Mouse (Mus musculus) forebrain, embryonic 10.5 days (tissue): ENCODE measurements around the gene Nsun6. TPM values are rescaled to one million over a fixed set of nuclear protein-coding genes. Genes with fewer than 3 reads are reported as not detected.

ENCODE experiments used
- DNase-seq: peaks from one replicate; pipeline ENCODE4 v3.0.0-alpha.2; 2017; ENCODE audit warnings: low spot score; ENCODE audit errors: extremely low spot score
- H3K27ac ChIP-seq: fragments of 300-500 bp; sonication (generic); 2 replicates; pipeline ENCODE4 v1.5.1; 2016; ENCODE audit warnings: mild to moderate bottlenecking
- H3K27me3 ChIP-seq: fragments of 300-500 bp; sonication (generic); 2 replicates; pipeline ENCODE4 v1.6.1; 2016; ENCODE audit warnings: mild to moderate bottlenecking; ENCODE audit not compliant: poor library complexity, severe bottlenecking
- H3K36me3 ChIP-seq: fragments of 300-500 bp; sonication (generic); replicated peaks from 2 replicates; pipeline ENCODE4 v1.6.1; 2016; ENCODE audit warnings: mild to moderate bottlenecking, moderate library complexity
- H3K4me1 ChIP-seq: fragments of 300-500 bp; sonication (generic); 2 replicates; pipeline ENCODE4 v1.6.1; 2016
- H3K4me3 ChIP-seq: fragments of 300-500 bp; sonication (generic); 2 replicates; pipeline ENCODE4 v1.5.1; 2016; ENCODE audit warnings: mild to moderate bottlenecking, moderate library complexity
- H3K9me3 ChIP-seq: fragments of 300-500 bp; sonication (generic); 2 replicates; pipeline ENCODE4 v1.6.1; 2016; ENCODE audit warnings: mild to moderate bottlenecking, moderate library complexity
- WGBS: fragments of 180-500 bp; shearing (Covaris S2); methylation state at CpG from one replicate; pipeline ENCODE4 v1.1.7; 2016; 5-methylcytosine and 5-hydroxymethylcytosine counted together
- polyA plus RNA-seq: library from polyadenylated mRNA; unstranded; fragments of >200 nt; fragmentation: Nextera tagmentation; extraction: Ambion mirVana; gene quantifications from 2 replicates; pipeline ENCODE4 v1.2.1, GENCODE M21; 2016

The Nsun6 gene
- polyA plus RNA-seq, result 12.1 and 12.7 TPM in 2 replicates

DNA sequence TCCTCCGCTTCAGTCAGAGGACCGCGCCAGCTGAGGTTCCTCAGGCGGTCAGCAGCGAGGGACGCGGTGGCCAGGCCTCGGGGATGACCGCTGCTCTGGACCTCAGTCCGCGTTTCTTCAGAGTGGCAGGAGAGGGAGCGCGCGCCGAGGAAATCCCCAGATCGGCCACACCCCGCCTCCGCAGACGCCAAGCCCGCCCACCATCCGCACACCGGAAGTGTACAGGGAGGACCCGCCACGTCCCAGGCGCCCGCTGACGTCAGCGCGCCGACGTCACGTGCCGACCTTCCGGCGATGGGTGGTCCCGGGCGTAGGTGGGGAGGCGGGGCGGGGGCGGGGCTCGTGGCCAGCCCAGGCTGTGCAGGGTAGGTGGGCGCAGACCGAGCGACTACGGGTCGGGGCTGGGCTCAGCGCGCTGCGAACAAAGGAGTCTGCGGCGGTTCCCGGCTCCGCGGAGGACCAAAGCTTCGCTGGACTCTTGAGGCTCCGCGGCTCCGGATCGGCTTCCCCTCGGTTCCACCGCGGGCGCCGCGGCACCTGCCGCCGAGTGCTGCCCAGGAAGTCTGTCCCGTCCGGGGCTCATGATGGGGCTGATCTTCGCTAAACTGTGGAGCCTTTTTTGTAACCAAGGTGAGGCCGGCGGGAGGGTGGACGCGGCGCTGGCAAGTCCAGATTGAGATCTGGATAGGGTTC is at the start of gene Nsun6:
Gene Nsun6, minus strand, starts transcription at position 125 of the 693 bp plus-strand sequence.
- H3K27me3 ChIP-seq, result no peaks in the 10 kb centered on the region
- peak within 1 kb of the TSS; percentile 84 for H3K4me3 ChIP-seq
- under 1% methylated on average over 75 of the region's 75 CpGs for WGBS
- no peaks in the 10 kb centered on the region for H3K9me3 ChIP-seq
- peaks cover 21% of the 10 kb centered on the region for H3K4me1 ChIP-seq
- peak; percentile 97 for DNase-seq
- peaks cover 16% of the 10 kb centered on the region for H3K36me3 ChIP-seq
- H3K27ac ChIP-seq, result peak within 1 kb of the TSS; percentile 99

DNA sequence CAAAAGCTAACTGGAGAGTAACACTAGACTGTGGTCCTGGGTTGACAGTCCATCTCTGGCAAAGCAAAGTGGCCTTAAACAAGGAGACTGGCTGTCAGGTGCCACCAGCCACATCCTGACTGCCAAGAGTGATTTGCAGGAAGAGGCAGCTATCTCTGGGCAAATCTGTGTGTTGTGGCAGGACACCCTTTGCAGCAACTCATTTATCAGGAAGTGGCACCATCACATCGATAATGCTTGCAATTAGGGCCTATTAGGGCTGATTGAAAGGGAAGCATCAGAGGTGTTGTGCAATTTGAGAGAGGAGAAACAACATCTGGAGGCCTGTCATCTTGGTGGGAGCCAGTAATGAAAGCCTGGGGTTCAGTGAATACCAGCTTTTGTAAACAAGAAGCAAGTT is 49.5 kb upstream of the Nsun6 start:
- H3K27me3 ChIP-seq, result no peaks in the 10 kb centered on the region
- H3K4me3 ChIP-seq, result no peak overlapping the region
- whole genome bisulfite sequencing, result 83% methylated on average over 1 of the region's 1 CpGs
- DNase-seq, result no peak
- no peaks in the 10 kb centered on the region for H3K36me3 ChIP-seq
- H3K9me3 ChIP-seq, result no peaks in the 10 kb centered on the region
- no peak overlapping the region for H3K27ac ChIP-seq
- no peaks in the 10 kb centered on the region for H3K4me1 ChIP-seq

DNA sequence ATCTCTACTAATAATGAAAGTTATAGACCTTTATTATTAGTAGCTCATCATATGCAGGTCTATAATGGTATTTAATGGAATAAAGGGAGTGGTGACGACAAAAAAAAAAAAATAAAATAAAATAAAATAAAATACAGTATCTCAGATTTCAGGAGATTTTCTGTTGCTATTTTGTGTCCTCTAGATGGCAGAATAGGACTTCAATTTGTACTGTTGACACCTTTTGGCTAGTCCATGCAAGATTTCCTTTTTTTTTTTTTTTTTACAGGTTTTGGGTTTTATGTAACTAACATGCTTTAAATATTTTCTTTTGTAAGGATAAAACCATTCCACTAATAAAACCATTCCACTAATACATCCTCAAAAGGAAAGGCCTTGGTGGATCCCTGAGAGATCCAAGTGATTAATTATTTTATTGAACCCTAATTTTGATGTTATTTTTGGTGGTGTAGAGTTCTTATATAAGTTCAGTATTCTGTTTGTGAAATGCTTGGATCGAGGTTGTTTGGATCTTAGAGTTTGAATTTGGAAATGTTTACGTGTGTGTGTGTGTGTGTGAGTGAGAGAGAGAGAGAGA is 41.7 kb upstream of the Nsun6 start:
- WGBS, result 73% methylated on average over 3 of the region's 3 CpGs

DNA sequence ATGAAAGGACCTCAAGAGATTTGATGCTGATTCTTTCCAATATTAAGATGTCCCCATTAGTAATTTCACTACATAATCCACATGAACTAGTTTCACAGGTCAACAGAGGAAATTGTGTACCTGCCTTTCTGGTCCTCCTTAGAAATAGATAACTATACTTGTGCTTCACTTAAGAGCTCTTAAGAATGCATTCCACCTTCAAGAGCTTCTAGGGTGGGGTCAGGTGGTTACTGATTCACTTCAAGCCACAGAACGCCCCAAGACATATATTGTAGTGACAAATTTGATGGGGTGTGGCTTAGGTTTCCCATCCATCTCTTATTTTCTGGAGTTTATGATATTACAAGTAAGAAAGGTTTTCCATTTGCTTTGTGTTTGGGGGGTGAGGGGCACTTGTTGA is 32.4 kb upstream of the Nsun6 start:
- peaks cover 23% of the 10 kb centered on the region for H3K36me3 ChIP-seq
- WGBS, result 88% methylated on average over 1 of the region's 1 CpGs
- H3K27ac ChIP-seq, result no peak overlapping the region
- DNase-seq, result no peak
- no peaks in the 10 kb centered on the region for H3K4me1 ChIP-seq
- H3K9me3 ChIP-seq, result peaks cover 13% of the 10 kb centered on the region; the same call in 1 of the 2 replicates
- H3K27me3 ChIP-seq, result no peaks in the 10 kb centered on the region
- H3K4me3 ChIP-seq, result no peak overlapping the region

More for the DNA sequence above, 41.7 kb upstream of the Nsun6 start:
- H3K9me3 ChIP-seq, result no peaks in the 10 kb centered on the region
- no peaks in the 10 kb centered on the region for H3K27me3 ChIP-seq
- DNase-seq, result no peak
- H3K27ac ChIP-seq, result no peak overlapping the region
- H3K4me1 ChIP-seq, result no peaks in the 10 kb centered on the region
- H3K36me3 ChIP-seq, result no peaks in the 10 kb centered on the region
- H3K4me3 ChIP-seq, result no peak overlapping the region

DNA sequence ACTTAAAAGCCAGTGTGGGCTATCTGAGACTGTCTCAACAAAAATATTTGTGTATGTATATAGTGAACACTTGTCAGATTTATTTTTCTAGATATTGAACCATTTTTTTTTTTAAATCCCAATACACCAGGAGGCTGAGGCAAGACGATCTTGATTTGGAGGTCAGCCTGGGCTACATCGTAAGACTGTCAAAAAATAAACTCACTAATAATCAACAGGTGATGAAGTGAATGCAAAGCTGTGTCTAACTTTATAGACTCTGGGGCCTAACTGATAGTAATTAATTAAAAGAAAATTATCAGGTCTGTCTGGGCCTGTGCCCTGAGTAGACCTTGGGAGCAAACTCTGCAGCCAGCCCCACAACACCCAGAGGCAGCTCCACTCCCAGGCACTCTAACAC is 28.8 kb upstream of the Nsun6 start:
- no peak overlapping the region for H3K27ac ChIP-seq
- peaks cover 60% of the 10 kb centered on the region for H3K36me3 ChIP-seq
- 99% methylated on average over 2 of the region's 2 CpGs for WGBS
- no peak overlapping the region for H3K4me3 ChIP-seq
- no peak for DNase-seq
- no peaks in the 10 kb centered on the region for H3K4me1 ChIP-seq
- H3K27me3 ChIP-seq, result no peaks in the 10 kb centered on the region
- peaks cover 13% of the 10 kb centered on the region; the same call in 1 of the 2 replicates for H3K9me3 ChIP-seq

DNA sequence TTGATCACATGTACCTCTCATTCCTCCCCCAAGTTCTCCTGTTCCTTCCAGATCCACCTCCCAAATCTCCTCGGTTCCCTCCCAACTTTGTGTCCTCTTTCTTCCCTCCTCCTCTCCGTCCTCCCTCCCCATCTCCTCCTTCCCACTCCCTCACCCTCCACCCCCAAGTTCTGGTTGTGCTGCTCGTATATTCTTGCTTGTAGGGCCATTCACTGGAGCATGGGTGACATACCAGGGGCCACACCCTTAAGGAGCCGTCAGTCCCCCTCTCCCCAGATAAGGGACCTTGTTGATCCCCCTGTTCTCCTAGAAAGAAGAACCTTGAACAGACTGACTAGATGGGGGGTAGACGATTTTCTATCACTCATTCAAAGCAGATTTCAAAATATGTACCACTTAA is 12.2 kb upstream of the Nsun6 start:
- no peak for DNase-seq
- H3K4me1 ChIP-seq, result peaks cover 10% of the 10 kb centered on the region; the same call in 1 of the 2 replicates
- no peaks in the 10 kb centered on the region for H3K27me3 ChIP-seq
- H3K36me3 ChIP-seq, result peaks cover 70% of the 10 kb centered on the region
- no peaks in the 10 kb centered on the region for H3K9me3 ChIP-seq
- H3K27ac ChIP-seq, result no peak overlapping the region
- no peak overlapping the region for H3K4me3 ChIP-seq
- 81% methylated on average over 5 of the region's 5 CpGs for WGBS

DNA sequence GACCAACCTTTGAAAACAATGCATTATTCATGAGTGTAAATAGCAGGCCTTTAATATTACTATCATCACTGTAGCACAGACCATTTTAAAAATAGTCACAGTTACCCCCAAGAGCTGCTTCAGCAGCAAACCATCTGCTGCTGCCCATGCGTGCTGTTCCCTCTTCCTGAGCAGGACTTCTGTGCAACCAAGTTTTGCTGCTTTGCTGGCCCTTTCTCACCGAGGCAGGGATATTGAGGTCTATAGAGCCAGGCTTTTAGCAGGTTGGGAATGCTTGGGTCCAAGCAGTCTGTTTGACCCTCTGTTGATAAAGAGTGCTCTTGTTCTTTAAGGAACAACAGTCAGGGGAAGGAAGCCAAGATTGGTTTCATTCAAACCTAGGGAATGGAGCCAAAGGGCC is 10.6 kb upstream of the Nsun6 start:
- H3K27me3 ChIP-seq, result no peaks in the 10 kb centered on the region
- H3K36me3 ChIP-seq, result peaks cover 66% of the 10 kb centered on the region
- H3K4me1 ChIP-seq, result peaks cover 10% of the 10 kb centered on the region; the same call in 1 of the 2 replicates
- H3K27ac ChIP-seq, result no peak overlapping the region
- no peak overlapping the region for H3K4me3 ChIP-seq
- 87% methylated on average over 2 of the region's 2 CpGs for WGBS
- no peak for DNase-seq
- no peaks in the 10 kb centered on the region for H3K9me3 ChIP-seq

DNA sequence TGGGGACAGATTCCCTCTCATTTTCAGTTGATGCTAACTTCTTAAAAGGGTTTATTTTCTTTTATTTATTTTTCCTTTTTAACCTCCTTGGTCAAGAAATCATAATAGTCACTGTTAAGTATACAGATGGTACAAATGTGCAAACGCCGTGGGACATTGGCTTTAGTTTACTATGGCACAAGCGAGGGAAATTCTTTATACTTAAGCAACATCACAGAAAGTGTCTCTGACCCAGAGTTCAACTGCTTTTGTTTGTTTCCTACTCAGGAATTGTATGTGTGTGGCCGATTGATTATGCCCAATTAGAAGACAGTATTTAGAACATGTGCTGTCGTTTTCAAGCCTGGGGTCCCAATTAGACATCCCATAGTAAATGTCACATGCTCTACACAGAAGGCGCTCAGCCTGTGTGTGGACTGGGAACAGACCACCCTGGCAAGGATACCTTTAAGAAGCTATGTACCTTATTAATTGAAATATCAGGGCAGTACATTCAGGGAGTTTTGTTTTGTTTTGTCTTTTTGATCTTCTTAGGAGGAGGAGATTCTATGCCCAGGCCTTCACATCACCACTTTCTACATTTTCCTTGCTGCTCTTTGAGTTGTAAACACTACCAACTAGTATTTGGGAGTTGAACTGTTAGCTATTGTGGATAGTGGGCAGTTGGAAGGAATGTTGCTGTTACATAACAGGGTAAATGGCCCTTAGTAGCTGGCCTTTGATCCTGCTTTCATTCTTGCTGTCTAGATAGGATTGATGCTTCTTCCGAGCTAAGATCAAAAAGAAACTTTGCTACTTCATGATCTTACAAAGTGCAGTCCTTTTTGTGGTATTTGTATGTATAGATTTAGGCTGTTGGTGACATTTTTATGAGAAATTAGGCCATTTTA is 9.8 kb upstream of the Nsun6 start:
- Histone ChIP-seq H3K4me1 (peaks cover 10% of the 10 kb centered on the region; the same call in 1 of the 2 replicates), H3K27ac (no peak overlapping the region), H3K4me3 (no peak overlapping the region), H3K36me3 (peaks cover 63% of the 10 kb centered on the region), H3K9me3 (no peaks in the 10 kb centered on the region), H3K27me3 (no peaks in the 10 kb centered on the region)
- no peak for DNase-seq
- WGBS, result 81% methylated on average over 7 of the region's 7 CpGs

DNA sequence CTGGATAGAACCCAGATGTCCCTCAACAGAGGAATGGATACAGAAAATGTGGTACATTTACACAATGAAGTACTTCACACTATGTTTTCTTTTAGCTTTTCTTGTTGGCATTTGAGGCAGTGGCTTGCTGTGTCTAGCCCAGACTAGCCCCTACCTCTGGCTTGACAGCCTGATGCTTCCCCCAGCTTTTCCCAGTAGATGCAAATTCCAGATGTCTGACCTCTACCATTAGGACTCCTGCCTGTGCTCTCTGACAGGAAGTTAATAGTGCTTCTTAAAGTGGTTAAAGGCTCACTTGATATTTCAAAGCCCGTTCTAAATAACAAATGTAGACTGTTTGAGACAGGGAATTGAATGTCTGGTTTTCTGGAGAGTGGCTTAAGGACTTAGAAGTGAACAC is 8.9 kb upstream of the Nsun6 start:
- Histone ChIP-seq H3K4me3 (no peak overlapping the region), H3K27me3 (no peaks in the 10 kb centered on the region), H3K36me3 (peaks cover 61% of the 10 kb centered on the region), H3K27ac (no peak overlapping the region), H3K9me3 (no peaks in the 10 kb centered on the region), H3K4me1 (peaks cover 10% of the 10 kb centered on the region; the same call in 1 of the 2 replicates)
- WGBS, result 74% methylated on average over 1 of the region's 1 CpGs
- DNase-seq, result no peak

DNA sequence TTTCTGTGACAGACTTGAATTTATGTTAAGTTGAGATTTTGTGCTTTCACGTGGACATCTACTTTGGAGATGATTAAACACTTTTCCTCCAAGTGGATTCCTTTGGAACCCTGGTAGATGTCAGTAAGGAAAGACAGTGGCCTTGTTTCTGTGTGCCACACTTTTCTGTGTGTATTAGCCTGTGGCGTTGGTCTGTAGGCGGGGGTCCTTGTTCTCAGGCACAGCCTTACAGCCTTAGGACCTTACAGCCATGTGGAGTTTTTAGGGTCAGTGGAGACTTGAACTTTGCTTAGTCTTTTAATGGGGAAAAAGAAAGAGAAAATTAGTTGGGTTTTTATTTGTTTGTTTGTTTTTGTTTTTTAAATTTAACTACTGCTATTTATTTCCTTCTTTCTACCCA is 6.0 kb upstream of the Nsun6 start:
- Histone ChIP-seq H3K9me3 (no peaks in the 10 kb centered on the region), H3K4me1 (peaks cover 25% of the 10 kb centered on the region), H3K27me3 (no peaks in the 10 kb centered on the region), H3K4me3 (no peak overlapping the region), H3K27ac (no peak overlapping the region), H3K36me3 (peaks cover 50% of the 10 kb centered on the region)
- WGBS, result 95% methylated on average over 3 of the region's 3 CpGs
- no peak for DNase-seq

DNA sequence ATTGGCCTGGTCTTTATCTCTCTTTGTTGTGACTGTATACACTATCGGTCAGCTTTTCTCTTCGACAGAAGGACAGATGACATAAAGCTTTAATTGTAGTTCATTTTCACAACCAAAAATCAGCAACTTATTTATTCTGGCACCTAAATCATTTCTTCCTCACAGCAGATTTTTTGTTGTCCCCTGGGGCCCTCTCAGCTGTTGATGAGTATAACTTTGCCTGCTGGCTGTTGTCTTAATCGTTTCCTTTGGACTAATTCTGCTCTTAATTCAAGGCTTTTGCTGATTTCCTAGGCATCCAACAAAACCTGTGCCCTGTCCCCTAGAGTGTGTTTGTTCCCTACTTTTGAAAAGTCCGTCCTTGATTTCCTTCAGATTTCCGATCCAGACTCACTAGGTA is 3.4 kb upstream of the Nsun6 start:
- Histone ChIP-seq H3K36me3 (peaks cover 37% of the 10 kb centered on the region), H3K9me3 (no peaks in the 10 kb centered on the region)
- 96% methylated on average over 5 of the region's 5 CpGs for WGBS

DNA sequence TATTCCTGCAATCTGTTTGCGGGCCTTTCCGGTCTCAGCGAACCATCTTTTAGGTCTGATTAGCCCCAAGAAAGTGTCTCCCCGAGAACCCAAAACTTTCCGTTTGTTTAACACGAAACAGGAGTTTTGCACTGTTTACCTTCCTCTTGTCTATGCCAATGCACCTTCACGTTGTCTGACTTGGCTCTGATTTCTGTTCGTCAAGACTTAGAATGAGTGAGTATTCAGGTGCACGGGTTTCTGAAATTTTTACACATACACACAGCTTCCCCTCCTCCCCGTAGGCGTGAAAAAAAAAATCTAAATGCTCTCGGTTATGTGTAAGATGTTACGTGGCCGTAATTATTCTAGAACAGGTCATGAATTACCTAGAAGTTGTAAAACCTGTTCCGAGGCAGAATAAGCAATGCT is 877 bp upstream of the Nsun6 start:
- 1% methylated on average over 15 of the region's 15 CpGs for WGBS
- Histone ChIP-seq H3K27ac (peak overlapping the region; percentile 99), H3K4me1 (peaks cover 21% of the 10 kb centered on the region), H3K9me3 (no peaks in the 10 kb centered on the region), H3K4me3 (peak overlapping the region; percentile 84), H3K36me3 (peaks cover 23% of the 10 kb centered on the region), H3K27me3 (no peaks in the 10 kb centered on the region)
- no peak for DNase-seq

More for the DNA sequence above, 3.4 kb upstream of the Nsun6 start:
- peaks cover 21% of the 10 kb centered on the region for H3K4me1 ChIP-seq
- H3K4me3 ChIP-seq, result no peak overlapping the region
- no peaks in the 10 kb centered on the region for H3K27me3 ChIP-seq
- H3K27ac ChIP-seq, result no peak overlapping the region
- DNase-seq, result no peak
